8 mouse cellular contexts compared by ENCODE assay signal in the genomic region with DNA sequence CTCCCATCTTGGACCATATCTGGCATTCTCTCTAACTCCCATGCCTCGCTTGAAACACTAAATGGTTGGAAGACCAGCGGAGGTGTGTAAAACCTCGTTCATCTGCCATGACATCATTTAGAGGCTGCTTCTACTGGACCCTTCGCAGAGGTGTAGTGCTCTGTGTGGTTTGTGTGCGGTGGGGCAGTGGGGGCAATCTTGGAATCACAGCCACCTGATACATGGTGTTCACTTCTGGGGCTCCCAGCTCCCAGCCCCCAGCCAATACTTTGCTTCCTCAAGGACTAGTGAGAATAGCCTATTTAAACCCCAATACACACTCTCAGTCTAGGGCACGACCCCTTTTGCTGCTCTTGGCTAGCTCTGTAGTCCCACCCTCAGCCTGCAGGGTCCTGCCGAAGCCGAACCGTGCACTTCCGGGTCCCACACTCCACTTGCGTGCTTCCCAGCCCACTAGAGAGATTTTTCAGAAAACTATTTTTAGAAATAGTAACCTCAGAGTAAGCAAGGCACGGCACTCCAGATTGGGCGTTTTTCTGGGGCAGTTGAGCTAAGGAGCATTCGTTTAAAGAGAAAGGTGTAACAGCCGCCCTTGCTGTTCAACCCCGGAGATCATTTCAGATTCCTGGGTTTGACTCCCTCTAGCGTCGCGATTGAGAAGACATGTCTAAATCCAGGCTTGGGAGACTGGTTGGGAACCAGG.
DNase-seq lines count a peak whose midpoint lies in the region; ATAC-seq lines count a peak whose summit lies in the region.

No protein-coding gene starts in this region.

- H3K27ac ChIP-seq in hindbrain, embryonic 13.5 days = no peak overlapping the region

- WGBS in hindbrain, embryonic 13.5 days = 22% methylated on average over 19 of the region's 19 CpGs

- ATAC-seq in hindbrain, embryonic 13.5 days (ENCODE audit: low FRiP score) = peak; percentile 93

- H3K36me3 ChIP-seq in hindbrain, embryonic 13.5 days = no peaks in the 10 kb centered on the region

- DNase-seq in NIH3T3 (ENCODE audit: low read depth) = peak; percentile 89
- DNase-seq in cerebellum, adult 9-11 months = peak; percentile 30
- DNase-seq in frontal cortex, postnatal 14 days (ENCODE audit: low spot score in 2 of 2) = peak; percentile 45 to 76
- peak; percentile 78 to 81 for DNase-seq in layer of hippocampus, postnatal 14 days (ENCODE audit: low spot score in 2 of 2)
- peak; percentile 93 for DNase-seq in lung, postnatal 10 days
- DNase-seq in ovary, postnatal 36 days (ENCODE audit: low spot score) = peak; percentile 72
- peak; percentile 87 for DNase-seq in thymus, postnatal 14 days

- peak overlapping the region; percentile 50 for H3K4me3 ChIP-seq in hindbrain, embryonic 13.5 days

- H3K4me2 ChIP-seq in hindbrain, embryonic 13.5 days = peak overlapping the region; percentile 58

- H3K4me1 ChIP-seq in hindbrain, embryonic 13.5 days (replicated peaks) = peaks cover 16% of the 10 kb centered on the region; the same call in 1 of the 2 replicates

- H3K9me3 ChIP-seq in hindbrain, embryonic 13.5 days = no peaks in the 10 kb centered on the region

- H3K9ac ChIP-seq in hindbrain, embryonic 13.5 days = peak overlapping the region; percentile 70

- peaks cover 41% of the 10 kb centered on the region for H3K27me3 ChIP-seq in hindbrain, embryonic 13.5 days

Comparison
In these comparisons a context has a peak if more than half of its experiments do, and no peak if none do; other contexts are left out.
1. DNase-seq: peak in every context shown above with its lines; median percentile 93 in lung, postnatal 10 days; 89 in NIH3T3; 87 in thymus, postnatal 14 days; 80 in layer of hippocampus, postnatal 14 days; 72 in ovary, postnatal 36 days; 60 in frontal cortex, postnatal 14 days; 30 in cerebellum, adult 9-11 months.